Mouse (Mus musculus) limb, embryonic 12.5 days (tissue): Measurements from ENCODE around the gene Ctf2. TPM values are rescaled to one million over a fixed set of nuclear protein-coding genes. Genes with fewer than 3 reads are reported as not detected.

ENCODE experiments used
- ATAC-seq: fragments of 200-750 bp; cut with Nextera tagmentation; 2 replicates; pipeline ENCODE4 v1.8.0; 2017; ENCODE audit warnings: low read depth, moderate TSS enrichment; ENCODE audit not compliant: insufficient number of reproducible peaks, insufficient read depth, low FRiP score, low TSS enrichment
- H3K27ac ChIP-seq: fragments of 300-500 bp; sonication (generic); 2 replicates; pipeline ENCODE4 v1.5.1; 2016; ENCODE audit warnings: mild to moderate bottlenecking, moderate library complexity
- H3K27me3 ChIP-seq: fragments of 300-500 bp; sonication (generic); 2 replicates; pipeline ENCODE4 v1.6.1; 2016; ENCODE audit warnings: mild to moderate bottlenecking, moderate library complexity
- H3K36me3 ChIP-seq: fragments of 300-500 bp; sonication (generic); 2 replicates; pipeline ENCODE4 v1.6.1; 2016; ENCODE audit warnings: mild to moderate bottlenecking, moderate library complexity
- H3K4me1 ChIP-seq: fragments of 300-500 bp; sonication (generic); replicated peaks from 2 replicates; pipeline ENCODE4 v1.6.1; 2016
- H3K4me2 ChIP-seq: fragments of 300-500 bp; sonication (generic); 2 replicates; pipeline ENCODE4 v1.6.1; 2016; ENCODE audit warnings: mild to moderate bottlenecking, moderate library complexity
- H3K4me3 ChIP-seq: fragments of 300-500 bp; sonication (generic); replicated peaks from 2 replicates; pipeline ENCODE4 v1.5.1; 2016; ENCODE audit warnings: mild to moderate bottlenecking
- H3K9ac ChIP-seq: fragments of 300-500 bp; sonication (generic); replicated peaks from 2 replicates; pipeline ENCODE4 v1.6.1; 2016; ENCODE audit warnings: mild to moderate bottlenecking, moderate library complexity
- H3K9me3 ChIP-seq: fragments of 300-500 bp; sonication (generic); 2 replicates; pipeline ENCODE4 v1.6.1; 2016; ENCODE audit warnings: mild to moderate bottlenecking, moderate library complexity
- WGBS: fragments of 180-500 bp; shearing (Covaris S2); methylation state at CpG from one replicate; pipeline ENCODE4 v1.1.7; 2016; 5-methylcytosine and 5-hydroxymethylcytosine counted together
- microRNA counts: library from miRNA; unstranded; fragments of <30 nt; microRNA quantifications from one replicate; lab custom pipeline; 2017
- microRNA-seq: library from miRNA; unstranded; fragments of <30 nt; microRNA quantifications from one replicate; pipeline ENCODE4, GENCODE M21; 2017
- polyA plus RNA-seq: library from polyadenylated mRNA; unstranded; fragments of >200 nt; fragmentation: Nextera tagmentation; extraction: Ambion mirVana; gene quantifications from 2 replicates; pipeline ENCODE4 v1.2.1, GENCODE M21; 2016

Ctf2 gene
- polyA plus RNA-seq, 1 experiment from 2014 or later = 0.60 TPM

- peaks cover 4% of the 10 kb centered on the region; the same call in 1 of the 2 replicates for H3K9me3 ChIP-seq
- H3K4me3 ChIP-seq = no peak overlapping the region
- ATAC-seq = no peak
- H3K27ac ChIP-seq = no peak overlapping the region
- no peak overlapping the region for H3K9ac ChIP-seq
- 68% methylated on average over 2 of the region's 2 CpGs for WGBS
- no peak overlapping the region for H3K4me2 ChIP-seq
- no peaks in the 10 kb centered on the region for H3K4me1 ChIP-seq
- H3K36me3 ChIP-seq = peaks cover 27% of the 10 kb centered on the region
- H3K27me3 ChIP-seq = no peaks in the 10 kb centered on the region
These were observed 53.2 kb downstream of the Ctf2 start for GRCm38 (mm10) chr7:127678811-127679210.

GRCm38 (mm10) chr7:127677609-127678008 is 54.4 kb downstream of the Ctf2 start:
- H3K4me1 ChIP-seq = no peaks in the 10 kb centered on the region
- peaks cover 24% of the 10 kb centered on the region for H3K36me3 ChIP-seq
- H3K4me2 ChIP-seq = no peak overlapping the region
- H3K27me3 ChIP-seq = no peaks in the 10 kb centered on the region
- peaks cover 4% of the 10 kb centered on the region; the same call in 1 of the 2 replicates for H3K9me3 ChIP-seq
- H3K27ac ChIP-seq = no peak overlapping the region
- H3K9ac ChIP-seq = no peak overlapping the region
- WGBS = 81% methylated on average over 4 of the region's 4 CpGs
- ATAC-seq = no peak
- no peak overlapping the region for H3K4me3 ChIP-seq

GRCm38 (mm10) chr7:127677077-127677476 is 54.9 kb downstream of the Ctf2 start:
- Histone ChIP-seq H3K36me3 (peaks cover 24% of the 10 kb centered on the region), H3K4me3 (no peak overlapping the region), H3K9ac (no peak overlapping the region), H3K27me3 (no peaks in the 10 kb centered on the region), H3K27ac (no peak overlapping the region), H3K9me3 (peaks cover 4% of the 10 kb centered on the region; the same call in 1 of the 2 replicates), H3K4me1 (no peaks in the 10 kb centered on the region), H3K4me2 (no peak overlapping the region)
- WGBS = 66% methylated on average over 6 of the region's 6 CpGs
- ATAC-seq = no peak

- no peak overlapping the region for H3K4me3 ChIP-seq
- H3K9ac ChIP-seq = no peak overlapping the region; the same call in 1 of the 2 replicates
- peak overlapping the region; percentile 26; the same call in 1 of the 2 replicates for H3K27ac ChIP-seq
- peaks cover 4% of the 10 kb centered on the region; the same call in 1 of the 2 replicates for H3K9me3 ChIP-seq
- H3K4me2 ChIP-seq = no peak overlapping the region
- 76% methylated on average over 9 of the region's 9 CpGs for WGBS
- H3K27me3 ChIP-seq = no peaks in the 10 kb centered on the region
- no peaks in the 10 kb centered on the region for H3K4me1 ChIP-seq
- peaks cover 18% of the 10 kb centered on the region for H3K36me3 ChIP-seq
- ATAC-seq = peak; percentile 38; the same call in 1 of the 2 replicates
These were observed 56.6 kb downstream of the Ctf2 start for GRCm38 (mm10) chr7:127675391-127675811.

- Histone ChIP-seq H3K4me1 (no peaks in the 10 kb centered on the region), H3K36me3 (peaks cover 18% of the 10 kb centered on the region), H3K9me3 (peaks cover 4% of the 10 kb centered on the region; the same call in 1 of the 2 replicates), H3K9ac (no peak overlapping the region; the same call in 1 of the 2 replicates), H3K4me2 (no peak overlapping the region), H3K4me3 (no peak overlapping the region), H3K27ac (peak overlapping the region; percentile 26; the same call in 1 of the 2 replicates), H3K27me3 (no peaks in the 10 kb centered on the region)
- 5% methylated on average over 5 of the region's 5 CpGs for WGBS
- ATAC-seq = peak; percentile 48; the same call in 1 of the 2 replicates
These were observed 57.0 kb downstream of the Ctf2 start for GRCm38 (mm10) chr7:127674977-127675376.

GRCm38 (mm10) chr7:127672776-127673175 is 59.2 kb downstream of the Ctf2 start:
- no peak overlapping the region for H3K4me2 ChIP-seq
- H3K9ac ChIP-seq = no peak overlapping the region
- no peak overlapping the region for H3K27ac ChIP-seq
- H3K4me3 ChIP-seq = no peak overlapping the region
- no peaks in the 10 kb centered on the region for H3K27me3 ChIP-seq
- no peaks in the 10 kb centered on the region for H3K4me1 ChIP-seq
- no peak for ATAC-seq
- H3K36me3 ChIP-seq = peaks cover 28% of the 10 kb centered on the region
- 71% methylated on average over 4 of the region's 4 CpGs for WGBS
- peaks cover 4% of the 10 kb centered on the region; the same call in 1 of the 2 replicates for H3K9me3 ChIP-seq

- H3K4me2 ChIP-seq = no peak overlapping the region
- H3K36me3 ChIP-seq = peaks cover 30% of the 10 kb centered on the region
- H3K4me3 ChIP-seq = no peak overlapping the region
- H3K9ac ChIP-seq = no peak overlapping the region
- H3K9me3 ChIP-seq = peaks cover 3% of the 10 kb centered on the region; the same call in 1 of the 2 replicates
- no peaks in the 10 kb centered on the region for H3K4me1 ChIP-seq
- H3K27ac ChIP-seq = no peak overlapping the region
- 56% methylated on average over 11 of the region's 11 CpGs for WGBS
- ATAC-seq = no peak
- no peaks in the 10 kb centered on the region for H3K27me3 ChIP-seq
These were observed 59.8 kb downstream of the Ctf2 start for GRCm38 (mm10) chr7:127671880-127672774.

MicroRNAs within 50 kb of the gene (microRNA counts, 519-probe panel; counts per million panel counts)
- microRNA mmu-miR-762 (lab: Ali Mortazavi, UCI) = not detected

Small RNAs within 50 kb of the gene (microRNA-seq; reads per million reads assigned to microRNA genes)
- gene Mir762 = not detected

Other genes starting within 250 kb of the Ctf2 start
- gene Srcap, start 220.2 kb downstream of the Ctf2 start, polyA plus RNA-seq = 77.2 and 79.4 TPM in 2 replicates
- gene Gm42715, start 212.6 kb downstream of the Ctf2 start, polyA plus RNA-seq = 15.9 and 18.0 TPM in 2 replicates
- gene Tmem265, start 170.8 kb downstream of the Ctf2 start, polyA plus RNA-seq = 5.3 and 8.1 TPM in 2 replicates
- 40.4 and 42.2 TPM in 2 replicates for gene Phkg2, start 158.8 kb downstream of the Ctf2 start, polyA plus RNA-seq
- 12.1 and 13.1 TPM in 2 replicates for gene Ccdc189, start 143.6 kb downstream of the Ctf2 start, polyA plus RNA-seq
- 61.6 and 66.6 TPM in 2 replicates for gene Rnf40, start 143.4 kb downstream of the Ctf2 start, polyA plus RNA-seq
- 26.1 and 30.1 TPM in 2 replicates for gene Zfp629, start 116.4 kb downstream of the Ctf2 start, polyA plus RNA-seq
- 120 and 127 TPM in 2 replicates for gene Bcl7c, start 23.2 kb downstream of the Ctf2 start, polyA plus RNA-seq
- 29.3 and 30.0 TPM in 2 replicates for gene Ctf1, start 19.4 kb downstream of the Ctf2 start, polyA plus RNA-seq
- gene Fbxl19, start 12.4 kb upstream of the Ctf2 start, polyA plus RNA-seq = 9.0 and 10.5 TPM in 2 replicates
- 15.2 and 15.4 TPM in 2 replicates for gene Orai3, start 37.6 kb upstream of the Ctf2 start, polyA plus RNA-seq
- gene Setd1a, start 44.5 kb upstream of the Ctf2 start, polyA plus RNA-seq = 24.7 and 25.2 TPM in 2 replicates
- not detected in 2 replicates for gene Gm49388, start 53.4 kb upstream of the Ctf2 start, polyA plus RNA-seq
- gene Hsd3b7, start 68.4 kb upstream of the Ctf2 start, polyA plus RNA-seq = 9.5 and 9.8 TPM in 2 replicates
- gene Stx4a, start 92.1 kb upstream of the Ctf2 start, polyA plus RNA-seq = 31.8 and 41.5 TPM in 2 replicates
- gene Stx1b, start 92.4 kb upstream of the Ctf2 start, polyA plus RNA-seq = 8.4 and 9.3 TPM in 2 replicates
- 17.5 and 19.0 TPM in 2 replicates for gene Zfp646, start 144.1 kb upstream of the Ctf2 start, polyA plus RNA-seq
- 29.8 and 31.1 TPM in 2 replicates for gene Zfp668, start 144.7 kb upstream of the Ctf2 start, polyA plus RNA-seq
- 1.4 and 1.6 TPM in 2 replicates for gene Prss53, start 158.8 kb upstream of the Ctf2 start, polyA plus RNA-seq
- gene Gm21974, start 163.3 kb upstream of the Ctf2 start, polyA plus RNA-seq = not detected in 2 replicates
- gene Vkorc1, start 163.5 kb upstream of the Ctf2 start, polyA plus RNA-seq = 81.7 and 84.7 TPM in 2 replicates
- gene Bckdk, start 171.9 kb upstream of the Ctf2 start, polyA plus RNA-seq = 83.0 and 90.1 TPM in 2 replicates
- gene Kat8, start 180.3 kb upstream of the Ctf2 start, polyA plus RNA-seq = 50.9 and 51.3 TPM in 2 replicates
- 5.0 TPM in 2 replicates for gene Prss8, start 197.9 kb upstream of the Ctf2 start, polyA plus RNA-seq
- 9.6 and 10.7 TPM in 2 replicates for gene Prss36, start 214.6 kb upstream of the Ctf2 start, polyA plus RNA-seq
- gene Fus, start 235.3 kb upstream of the Ctf2 start, polyA plus RNA-seq = 597 and 605 TPM in 2 replicates